ENCODE assay signal across 8 mouse cellular contexts in the genomic region with DNA sequence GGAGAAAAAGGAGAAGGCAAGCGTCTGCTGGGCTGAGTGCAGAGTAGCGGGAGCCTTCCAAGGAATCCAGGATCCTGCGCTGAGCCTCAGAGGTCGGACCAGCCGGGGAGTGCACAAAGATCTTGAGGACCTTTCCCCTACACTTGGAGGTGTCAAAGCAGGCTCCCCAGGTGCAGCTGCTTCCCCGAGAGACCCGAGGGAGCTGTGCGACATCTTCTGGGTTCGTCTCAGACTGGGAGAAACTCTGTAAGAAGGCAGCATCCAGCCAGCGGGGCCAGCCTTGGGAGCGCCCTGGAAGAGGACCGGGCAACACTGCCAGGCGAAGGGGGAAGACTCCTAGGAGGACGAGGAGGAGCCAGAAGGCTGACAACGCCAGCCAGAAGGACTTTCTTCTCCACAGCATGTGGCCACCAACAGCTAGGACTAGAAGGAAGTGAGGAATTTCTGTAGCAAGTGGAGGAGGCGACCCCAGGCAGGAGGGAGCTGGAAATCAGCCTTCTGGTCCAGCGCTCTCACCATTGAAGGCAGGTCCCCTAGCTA. TPM values are rescaled to one million over a fixed set of nuclear protein-coding genes. Genes with fewer than 3 reads are reported as not detected.
DNase-seq lines count a peak whose midpoint lies in the region; ATAC-seq and TF ChIP-seq lines count a peak whose summit lies in the region.

No protein-coding gene starts in this region.

- no peak overlapping the region for H3K27ac ChIP-seq in intestine, postnatal 0 days (ENCODE audit: low read depth, low read length)
- no peak overlapping the region for H3K27ac ChIP-seq in neural tube, embryonic 13.5 days (replicated peaks)

- H3K9ac ChIP-seq in intestine, postnatal 0 days (ENCODE audit: low read depth, low read length) = 0 out of 2 replicates have a peak overlapping the region, but pooled peaks have one; percentile 22
- peak overlapping the region; percentile 45; the same call in 1 of the 2 replicates for H3K9ac ChIP-seq in neural tube, embryonic 13.5 days

- TF ChIP-seq CTCF in intestine, postnatal 0 days (IDR thresholded peaks at IDR 0.05; ENCODE audit: low read depth) = no peak

- DNase-seq in cerebellum, adult 8-10 months = peak; percentile 39
- no peak for DNase-seq in cerebellum, adult 11 months
- DNase-seq in urinary bladder, postnatal 25 days (ENCODE audit: low spot score) = peak; percentile 27
- no peak for DNase-seq in urinary bladder, postnatal 36 days (ENCODE audit: low spot score in 2 of 2)
- no peak for DNase-seq in yolk sac, embryonic 10.5 days (ENCODE audit: low spot score)
- DNase-seq in urinary bladder, adult 2 months (ENCODE audit: low spot score) = no peak

- no peaks in the 10 kb centered on the region for H3K9me3 ChIP-seq in intestine, postnatal 0 days (ENCODE audit: control insufficient read depth)
- H3K9me3 ChIP-seq in neural tube, embryonic 13.5 days = no peaks in the 10 kb centered on the region

- H3K27me3 ChIP-seq in intestine, postnatal 0 days (replicated peaks; ENCODE audit: control insufficient read depth, insufficient read depth, low read length) = peaks cover 22% of the 10 kb centered on the region
- peaks cover 59% of the 10 kb centered on the region for H3K27me3 ChIP-seq in neural tube, embryonic 13.5 days

- H3K4me3 ChIP-seq in intestine, postnatal 0 days (ENCODE audit: low read depth, low read length) = peak overlapping the region; percentile 45
- H3K4me3 ChIP-seq in neural tube, embryonic 13.5 days = peak overlapping the region; percentile 51

- 2% methylated on average over 17 of the region's 17 CpGs for WGBS in intestine, postnatal 0 days
- under 1% methylated on average over 17 of the region's 17 CpGs for WGBS in neural tube, embryonic 13.5 days

- H3K4me1 ChIP-seq in intestine, postnatal 0 days (replicated peaks; ENCODE audit: control insufficient read depth, insufficient read depth, low read length) = peaks cover 6% of the 10 kb centered on the region
- peaks cover 21% of the 10 kb centered on the region for H3K4me1 ChIP-seq in neural tube, embryonic 13.5 days (replicated peaks)

- no peaks in the 10 kb centered on the region for H3K36me3 ChIP-seq in intestine, postnatal 0 days (ENCODE audit: control insufficient read depth, insufficient read depth)
- H3K36me3 ChIP-seq in neural tube, embryonic 13.5 days = no peaks in the 10 kb centered on the region

- peak overlapping the region; percentile 95 for H3K4me2 ChIP-seq in intestine, postnatal 0 days (replicated peaks; ENCODE audit: low read depth)
- H3K4me2 ChIP-seq in neural tube, embryonic 13.5 days = peak overlapping the region; percentile 80

- no peak for ATAC-seq in intestine, postnatal 0 days
- no peak for ATAC-seq in neural tube, embryonic 13.5 days (ENCODE audit: low read depth)

RNA-seq across cellular contexts. Expression of a gene that starts 12.3 kb away (rescaled TPM):
- 1.0 and 1.2 TPM in 2 replicates for polyA plus RNA-seq in intestine, postnatal 0 days (2015; fragmentation: Nextera tagmentation; extraction: Ambion mirVana)
- 0.66 and 0.73 TPM in 2 replicates for polyA plus RNA-seq in neural tube, embryonic 13.5 days (2015; fragmentation: Nextera tagmentation; extraction: Ambion mirVana)
- 9.8 and 10.9 TPM in 2 replicates for polyA plus RNA-seq in urinary bladder, adult 2 months (2012; rRNA removed)

RNA-seq across cellular contexts. Expression of a gene that starts 24.7 kb away (rescaled TPM):
- 39.8 and 49.2 TPM in 2 replicates for polyA plus RNA-seq in intestine, postnatal 0 days (2015; fragmentation: Nextera tagmentation; extraction: Ambion mirVana)
- 7.4 and 8.0 TPM in 2 replicates for polyA plus RNA-seq in neural tube, embryonic 13.5 days (2015; fragmentation: Nextera tagmentation; extraction: Ambion mirVana)
- 37.9 and 39.9 TPM in 2 replicates for polyA plus RNA-seq in urinary bladder, adult 2 months (2012; rRNA removed)

RNA-seq across cellular contexts. Expression of a gene that starts 28.4 kb away (rescaled TPM):
- polyA plus RNA-seq in intestine, postnatal 0 days (2015; fragmentation: Nextera tagmentation; extraction: Ambion mirVana) = 15.4 and 39.1 TPM in 2 replicates
- 0.15 and 0.22 TPM in 2 replicates for polyA plus RNA-seq in neural tube, embryonic 13.5 days (2015; fragmentation: Nextera tagmentation; extraction: Ambion mirVana)
- 0.06 and 0.08 TPM in 2 replicates for polyA plus RNA-seq in urinary bladder, adult 2 months (2012; rRNA removed)

RNA-seq across cellular contexts. Expression of a gene that starts 56.5 kb away (rescaled TPM):
- 1.4 and 1.7 TPM in 2 replicates for polyA plus RNA-seq in intestine, postnatal 0 days (2015; fragmentation: Nextera tagmentation; extraction: Ambion mirVana)
- polyA plus RNA-seq in neural tube, embryonic 13.5 days (2015; fragmentation: Nextera tagmentation; extraction: Ambion mirVana) = 0.88 and 1.6 TPM in 2 replicates
- 0.04 and 0.12 TPM in 2 replicates for polyA plus RNA-seq in urinary bladder, adult 2 months (2012; rRNA removed)

Comparison
In these comparisons a context has a peak if more than half of its experiments do, and no peak if none do; other contexts are left out.
1. DNase-seq: peak in cerebellum, adult 8-10 months (single experiment) and urinary bladder, postnatal 25 days (single experiment); none in cerebellum, adult 11 months (single experiment), urinary bladder, postnatal 36 days (0 of 2), yolk sac, embryonic 10.5 days (single experiment) and urinary bladder, adult 2 months (single experiment).
2. RNA of a gene that starts 28.4 kb away (polyA plus RNA-seq): 15.4 to 39.1 TPM in intestine, postnatal 0 days; 0.15 to 0.22 TPM in neural tube, embryonic 13.5 days and 0.06 to 0.08 TPM in urinary bladder, adult 2 months; every median in the first group is over 10 times any median in the second.